Mouse (Mus musculus) cerebral cortex, adult 2 months (tissue): ENCODE results near the gene Fbxl18.

Experiments
- WGBS: fragments of 180-500 bp; shearing (Covaris S2); methylation state at CpG from one replicate; pipeline ENCODE4 v1.1.7; 2018; 5-methylcytosine and 5-hydroxymethylcytosine counted together

Gene Fbxl18

DNA sequence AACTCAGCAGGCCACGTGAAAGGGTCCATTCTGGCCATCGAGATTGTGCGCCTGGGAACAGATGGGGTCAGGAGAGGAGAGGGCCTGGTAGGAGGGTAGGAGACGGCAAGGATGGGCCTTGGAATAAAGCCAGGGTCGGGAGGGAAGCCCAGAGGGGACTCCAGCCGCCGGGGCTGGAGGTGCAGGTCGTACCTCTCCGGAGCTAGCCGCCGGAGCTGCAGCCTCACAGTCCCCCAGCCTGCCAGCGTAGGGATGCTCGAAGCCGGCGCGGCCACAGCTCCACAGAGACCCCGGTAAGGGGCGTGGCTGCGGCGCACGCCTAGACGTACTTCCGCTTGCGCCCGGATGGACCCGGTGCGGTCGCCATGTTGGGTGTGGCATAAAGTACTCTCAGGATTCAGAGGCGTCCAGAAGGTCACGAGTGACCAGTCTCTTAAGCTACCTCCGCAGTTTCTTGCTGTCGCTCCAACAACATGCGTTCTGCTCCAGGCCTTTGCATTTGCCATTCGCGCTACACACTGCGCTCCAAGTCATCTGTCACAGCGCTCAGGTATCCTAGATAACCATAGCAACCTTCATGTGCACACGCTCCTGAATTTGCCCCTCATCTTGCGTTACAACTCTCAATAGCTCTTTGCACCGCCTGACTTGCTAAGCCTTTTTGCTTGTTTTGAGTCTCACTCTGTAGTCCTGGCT, at the start of gene Fbxl18:
Gene Fbxl18, minus strand, starts transcription at position 504 of the 696 bp plus-strand sequence.
- WGBS, result under 1% methylated on average over 40 of the region's 40 CpGs

DNA sequence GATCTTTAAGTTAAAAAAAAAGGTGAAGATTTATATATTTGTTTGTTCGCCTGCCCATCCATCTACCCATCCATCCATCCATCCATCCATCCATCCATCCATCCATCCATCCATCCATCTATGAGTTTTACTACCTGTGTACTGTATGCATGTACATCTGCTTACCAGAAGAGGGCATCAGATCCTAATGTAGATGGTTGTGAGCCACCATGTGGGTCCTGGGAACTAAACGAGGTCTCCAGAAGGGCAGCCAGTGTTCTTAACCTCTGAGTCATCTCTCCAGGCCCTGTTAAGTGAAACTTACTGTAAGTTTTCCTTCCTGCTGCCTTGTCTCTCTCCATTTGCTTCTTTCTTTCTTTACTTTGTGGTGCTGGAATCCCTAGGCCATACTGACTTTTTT, 45.2 kb upstream of the Fbxl18 start:
- 72% methylated on average over 2 of the region's 2 CpGs for WGBS

DNA sequence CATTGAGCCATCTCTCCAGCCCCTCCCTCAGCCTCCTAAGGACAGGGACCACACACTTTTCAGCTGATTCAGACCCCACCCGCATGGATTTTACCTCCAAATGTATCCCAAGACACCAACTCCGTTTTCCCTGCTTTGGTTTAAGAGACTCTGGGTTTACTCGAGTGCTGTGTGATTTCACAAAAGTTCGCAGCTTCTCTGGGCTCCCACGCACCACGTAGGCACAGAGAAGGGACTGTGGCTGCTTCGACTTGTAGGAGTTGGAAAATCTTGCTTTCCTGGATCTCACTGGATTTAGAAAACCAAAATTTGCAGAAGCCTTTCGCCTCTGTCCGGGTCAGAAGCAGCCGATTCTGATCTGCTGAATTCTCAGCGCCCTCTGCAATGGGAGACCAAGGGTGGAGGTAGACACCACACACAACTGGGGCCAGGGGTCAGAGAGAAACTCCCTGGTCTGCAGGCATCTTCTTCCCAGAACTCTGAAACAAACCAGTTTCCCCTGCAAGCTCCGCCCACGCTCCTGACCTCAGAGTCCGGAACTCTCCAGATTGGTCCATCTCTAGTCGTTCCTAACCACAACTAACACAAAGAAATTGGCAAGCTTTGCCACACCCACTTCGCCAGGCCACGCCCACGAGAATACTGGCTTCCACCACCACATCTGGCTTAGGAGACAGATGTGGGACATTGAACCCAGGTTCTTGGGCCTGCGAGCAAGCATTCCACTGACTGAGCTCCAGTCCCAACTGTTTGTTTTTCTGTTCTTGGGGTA, 42.9 kb upstream of the Fbxl18 start:
- WGBS, result 34% methylated on average over 19 of the region's 19 CpGs

DNA sequence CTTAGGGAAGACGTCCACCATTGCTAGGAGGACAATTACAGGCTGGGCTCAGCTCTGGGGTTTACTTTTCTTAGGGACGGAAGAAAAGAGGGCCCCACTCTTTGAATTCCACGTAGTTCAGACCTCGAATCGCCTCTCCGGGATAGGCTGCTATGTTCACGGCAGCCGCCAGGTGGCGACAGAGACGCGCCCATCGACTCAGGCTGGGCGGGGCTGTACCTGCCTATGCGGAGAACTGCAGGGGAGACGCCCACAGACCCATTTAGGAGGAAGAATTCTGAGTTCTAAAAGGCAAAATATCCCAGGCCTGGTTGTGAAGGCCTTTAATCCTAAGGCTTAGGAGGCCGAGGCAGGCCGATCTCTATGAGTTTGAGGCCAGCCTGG, 41.1 kb upstream of the Fbxl18 start:
- WGBS, result 7% methylated on average over 17 of the region's 17 CpGs

DNA sequence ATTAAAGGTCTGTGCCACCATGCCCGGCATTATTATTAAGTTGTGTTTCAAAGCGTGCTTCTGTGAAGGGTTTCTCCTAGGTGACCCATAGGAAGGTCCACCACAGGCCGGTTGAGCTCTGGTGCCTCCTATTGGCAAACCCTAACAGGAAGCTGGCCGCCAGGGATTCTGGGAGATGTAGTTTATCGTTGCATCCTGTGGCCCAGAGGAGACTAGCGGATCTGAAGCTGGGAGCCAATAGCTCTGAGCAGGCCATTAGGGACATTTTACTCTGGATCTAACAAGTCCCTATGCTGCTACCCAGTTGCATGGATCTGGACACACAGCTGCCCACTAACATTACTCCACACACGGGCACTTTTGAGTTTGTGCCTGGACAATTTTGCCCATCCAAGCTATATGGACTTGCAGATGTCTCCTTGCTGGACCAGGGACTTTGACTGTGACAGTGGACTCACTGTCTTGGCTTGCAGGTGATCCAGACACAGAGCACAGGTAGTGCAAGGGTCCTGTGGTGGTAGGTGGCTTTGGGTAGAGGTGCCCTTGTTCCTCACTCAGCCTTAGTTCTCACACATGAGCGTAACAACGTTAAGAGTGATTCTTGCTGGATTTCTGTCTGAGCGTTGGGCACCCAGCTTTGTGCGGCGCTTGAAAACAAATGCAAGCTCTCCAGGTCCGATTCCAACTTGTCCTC, 40.6 kb upstream of the Fbxl18 start:
- WGBS, result 21% methylated on average over 13 of the region's 13 CpGs

DNA sequence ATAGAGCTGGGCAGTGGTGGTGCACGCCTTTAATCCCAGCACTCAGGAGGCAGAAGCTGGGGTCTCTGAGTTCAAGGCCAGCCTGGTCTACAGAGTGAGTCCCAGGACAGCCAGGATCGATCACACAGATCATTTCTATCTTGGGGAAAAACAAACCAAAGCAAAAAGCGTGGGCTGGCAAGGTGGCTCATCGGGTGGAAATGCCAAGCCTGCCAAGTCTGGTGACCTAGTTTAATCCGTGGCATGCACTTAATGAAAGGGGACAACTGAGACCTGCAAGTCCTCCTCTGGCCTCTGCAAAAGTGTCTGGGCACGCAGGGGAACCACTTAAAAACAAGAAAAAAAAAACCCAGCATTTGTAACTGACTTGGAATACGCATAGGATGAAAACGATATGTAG, 37.5 kb upstream of the Fbxl18 start:
- WGBS, result 51% methylated on average over 8 of the region's 8 CpGs

DNA sequence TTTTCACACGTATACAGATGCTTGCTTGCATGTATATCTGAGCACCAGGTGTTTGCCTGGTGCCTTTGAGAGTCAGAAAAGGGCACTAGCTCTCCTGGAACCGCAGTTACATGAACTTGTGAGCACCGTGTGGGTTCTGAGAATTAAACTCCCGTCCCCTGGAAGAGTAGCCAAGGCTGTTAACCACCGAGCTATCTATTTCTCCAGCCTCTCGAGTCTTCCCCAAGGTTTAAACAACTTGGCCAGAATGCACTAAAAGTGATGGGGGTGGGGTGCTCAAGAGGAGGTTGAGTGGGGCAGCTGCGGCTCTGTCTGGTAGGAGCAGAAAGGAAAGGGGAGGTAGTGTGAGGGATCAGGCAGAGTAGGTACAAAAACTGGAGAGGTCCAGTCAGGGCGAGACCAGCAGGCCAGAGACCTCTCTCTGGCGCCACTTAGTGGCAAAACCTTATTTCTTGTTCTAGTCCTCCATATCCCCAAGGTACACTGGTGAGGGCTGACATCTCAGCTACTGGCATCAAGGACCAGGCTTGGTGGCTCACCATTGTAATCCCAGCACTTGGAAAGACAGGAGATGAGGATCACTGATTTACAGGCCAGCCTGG, 37.0 kb upstream of the Fbxl18 start:
- 38% methylated on average over 9 of the region's 9 CpGs for WGBS

DNA sequence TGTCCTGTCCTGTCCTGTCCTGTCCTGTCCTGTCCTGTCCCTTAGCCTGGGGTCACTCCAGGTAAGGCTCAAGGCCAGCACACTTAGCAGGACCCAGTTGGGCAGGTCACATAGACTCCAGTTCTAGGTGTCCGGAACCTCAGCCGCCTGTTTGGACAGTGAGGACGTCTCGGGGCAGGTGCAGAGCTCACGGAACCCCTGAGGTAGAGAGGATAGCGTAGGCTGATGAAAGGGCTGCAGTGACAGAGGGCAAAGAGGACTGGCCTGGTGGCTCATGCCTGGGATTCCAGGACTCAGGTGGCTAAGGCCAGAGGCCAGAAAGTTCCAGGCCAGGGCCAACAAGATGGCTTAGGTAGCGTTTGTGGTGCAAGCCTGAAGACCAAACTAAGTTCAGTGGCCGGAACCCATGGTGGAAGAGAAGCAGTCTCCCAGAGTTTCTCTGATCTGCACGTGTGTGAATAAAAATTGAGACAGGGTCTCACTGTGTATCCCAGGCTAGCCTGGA, 36.1 kb upstream of the Fbxl18 start:
- WGBS, result 94% methylated on average over 9 of the region's 9 CpGs

DNA sequence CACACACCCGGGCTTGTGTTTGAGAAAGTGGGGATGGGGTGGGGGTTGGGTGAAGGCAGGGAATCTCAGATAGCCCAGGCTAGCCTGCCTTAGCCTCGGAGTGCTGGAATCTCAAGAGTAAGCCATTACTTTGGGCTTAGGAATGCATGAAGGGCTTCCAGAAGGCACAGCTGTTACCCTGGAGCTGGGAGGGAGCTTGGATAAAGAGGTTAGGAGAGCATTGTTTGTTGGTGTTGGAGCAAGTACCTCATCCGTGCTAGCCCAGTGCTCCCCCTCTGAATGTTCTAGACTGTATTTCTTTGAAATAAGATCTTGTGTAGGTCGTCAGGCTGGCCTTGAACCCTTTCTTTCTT, 34.2 kb upstream of the Fbxl18 start:
- 13% methylated on average over 4 of the region's 4 CpGs for WGBS

DNA sequence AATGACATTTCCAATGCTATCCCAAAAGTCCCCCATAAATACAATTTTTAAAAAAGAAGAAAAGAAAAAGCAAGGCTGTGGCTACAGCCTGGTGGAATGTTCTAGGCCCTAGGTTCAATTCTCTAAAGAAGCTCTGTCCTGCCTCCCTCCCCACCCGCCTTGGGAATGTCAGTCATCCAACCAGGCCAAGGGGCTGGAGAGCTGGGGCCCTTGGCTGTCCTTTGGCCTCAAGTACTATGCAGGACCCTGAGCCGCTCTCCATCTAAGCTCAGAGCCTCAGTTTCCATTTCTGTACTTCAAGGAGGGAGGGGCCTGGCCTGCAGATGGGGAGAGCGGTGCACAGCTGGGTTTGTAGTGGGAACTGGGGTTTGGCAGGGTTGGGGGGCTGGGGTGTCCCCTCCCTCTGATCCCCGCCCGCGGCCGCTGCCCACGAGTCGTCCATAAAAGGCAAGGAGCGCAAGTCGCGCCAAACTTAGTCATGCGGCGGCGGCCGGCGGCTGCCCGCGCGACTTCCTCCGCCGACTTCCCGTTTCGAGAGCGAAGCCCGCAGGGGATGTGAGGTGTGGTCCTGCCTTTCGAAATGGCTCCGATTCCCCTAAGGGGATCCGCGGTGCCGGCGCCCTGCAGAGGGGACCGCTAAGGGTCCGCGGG, 33.7 kb upstream of the Fbxl18 start:
- 4% methylated on average over 35 of the region's 35 CpGs for WGBS

DNA sequence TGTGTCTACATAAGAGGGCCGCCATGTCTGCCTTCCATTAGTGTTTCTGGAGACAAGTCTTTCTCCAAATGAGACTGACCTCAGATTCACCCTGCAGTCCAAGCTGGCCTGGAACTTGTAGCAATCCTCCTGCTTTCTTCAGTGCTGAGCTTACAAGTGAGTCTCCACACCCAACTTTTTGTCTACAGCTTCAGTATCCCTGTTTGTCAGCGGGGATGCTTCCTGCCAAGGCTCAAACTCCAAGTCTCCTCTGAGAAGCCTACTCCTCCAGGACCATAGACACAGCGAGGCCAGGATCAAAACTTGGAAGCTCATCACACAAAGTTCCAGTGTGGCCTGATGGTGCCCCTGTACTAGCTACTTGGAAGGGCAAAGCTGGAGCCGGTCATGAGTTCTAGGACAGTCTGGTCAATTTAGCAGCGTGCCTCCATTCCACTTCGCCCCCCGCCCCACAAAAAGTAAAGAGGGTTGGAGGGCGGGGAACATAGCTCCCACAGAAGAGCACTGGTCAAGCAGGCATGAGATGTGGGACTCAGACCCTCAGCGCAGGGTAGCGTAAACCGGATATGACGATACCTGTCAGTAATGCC, 32.2 kb upstream of the Fbxl18 start:
- 91% methylated on average over 12 of the region's 12 CpGs for WGBS

DNA sequence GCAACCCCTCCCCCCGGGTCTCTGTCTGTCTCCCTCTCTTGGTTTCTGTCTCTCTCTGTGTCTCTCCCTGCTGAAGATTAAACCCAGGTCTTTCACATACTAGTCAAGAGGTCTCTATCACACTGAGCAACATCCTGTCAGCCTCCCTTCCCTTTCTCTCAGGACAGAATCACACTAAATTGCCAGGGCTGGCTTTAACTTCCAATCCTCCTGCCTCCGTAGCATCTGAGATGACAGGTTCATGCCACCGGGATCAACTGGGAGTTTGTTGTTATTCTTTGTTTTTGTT, 31.7 kb upstream of the Fbxl18 start:
- WGBS, result 47% methylated on average over 3 of the region's 3 CpGs

DNA sequence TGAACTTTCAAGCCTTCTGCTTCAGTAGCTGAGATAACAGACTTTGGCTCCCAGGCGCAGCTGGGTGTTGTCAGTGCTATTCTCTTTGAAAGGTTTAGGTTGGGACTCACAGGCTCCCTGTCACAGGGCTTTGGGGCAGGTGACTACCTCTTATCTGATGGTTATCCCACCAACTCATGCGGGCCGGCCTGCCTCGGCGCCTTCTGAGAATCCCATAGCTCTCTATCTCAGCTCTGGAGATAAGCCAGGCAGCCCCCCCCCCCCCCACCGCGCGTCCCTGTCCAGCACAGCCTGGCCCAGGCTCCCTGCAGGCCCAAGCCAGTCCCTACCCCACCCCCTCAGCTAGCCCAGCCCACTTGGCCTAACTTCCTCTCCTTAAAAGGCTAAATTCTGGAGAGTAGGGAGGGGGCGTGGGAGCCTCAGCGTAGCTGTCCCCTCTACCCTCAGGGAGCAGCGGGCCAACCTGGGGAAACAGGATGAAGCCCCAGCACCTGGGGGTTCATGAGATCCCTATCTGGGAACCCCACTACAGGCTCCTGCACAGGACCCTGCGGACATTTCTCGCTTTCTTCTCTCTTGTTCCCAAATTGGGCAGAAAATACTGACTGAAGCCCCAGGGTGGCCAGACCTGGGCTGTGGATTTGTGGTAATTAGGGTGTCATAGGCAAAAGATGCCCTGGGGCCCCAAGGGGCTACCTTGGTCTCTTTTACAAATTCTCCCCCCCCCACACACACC, 31.2 kb upstream of the Fbxl18 start:
- 45% methylated on average over 13 of the region's 13 CpGs for WGBS

DNA sequence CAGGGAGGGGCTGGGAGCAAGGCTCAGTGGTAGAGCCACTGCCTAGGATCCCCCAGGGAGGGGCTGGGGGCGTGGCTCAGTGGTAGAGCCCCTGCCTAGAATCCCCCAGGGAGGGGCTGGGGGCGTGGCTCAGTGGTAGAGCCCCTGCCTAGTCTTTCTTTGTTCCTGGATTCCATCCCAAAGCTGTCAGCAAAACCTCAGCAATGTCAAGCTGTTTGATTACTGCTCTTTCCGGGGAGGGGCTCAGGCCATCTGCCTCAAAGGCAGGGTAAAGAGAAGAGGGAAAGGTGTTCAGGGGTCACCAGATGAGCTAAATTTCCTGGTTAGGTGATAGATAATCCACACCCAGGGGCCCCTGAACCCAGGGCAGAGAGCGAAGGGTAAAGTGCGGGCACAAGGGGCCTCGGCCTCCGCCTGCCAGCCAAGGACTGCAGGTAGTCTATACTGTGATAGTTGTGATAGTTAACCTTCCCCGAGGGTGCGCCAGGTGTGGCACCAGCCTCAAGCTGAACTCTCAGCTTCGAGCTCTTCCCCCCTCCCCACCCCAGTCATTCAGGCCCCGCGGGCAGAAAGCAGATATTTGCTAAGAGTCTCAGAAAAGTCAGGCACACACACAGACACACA, 29.2 kb upstream of the Fbxl18 start:
- 82% methylated on average over 12 of the region's 12 CpGs for WGBS

DNA sequence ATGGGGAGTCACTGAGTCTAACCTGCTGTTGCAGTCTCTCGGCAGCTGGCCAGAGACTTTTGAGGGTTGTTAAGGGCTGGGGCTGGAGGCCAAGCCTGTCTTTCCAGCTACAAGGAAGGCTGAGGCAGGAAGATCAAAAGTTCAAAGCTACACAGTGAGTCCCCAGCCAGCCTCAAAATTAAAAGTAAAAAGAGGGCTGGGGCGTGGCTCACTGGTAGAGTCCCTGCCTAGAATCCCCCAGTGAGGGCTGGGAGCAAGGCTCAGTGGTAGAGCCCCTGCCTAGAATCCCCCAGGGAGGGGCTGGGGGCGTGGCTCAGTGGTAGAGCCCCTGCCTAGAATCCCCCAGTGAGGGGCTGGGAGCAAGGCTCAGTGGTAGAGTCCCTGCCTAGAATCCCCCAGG, 28.6 kb upstream of the Fbxl18 start:
- 90% methylated on average over 3 of the region's 3 CpGs for WGBS

DNA sequence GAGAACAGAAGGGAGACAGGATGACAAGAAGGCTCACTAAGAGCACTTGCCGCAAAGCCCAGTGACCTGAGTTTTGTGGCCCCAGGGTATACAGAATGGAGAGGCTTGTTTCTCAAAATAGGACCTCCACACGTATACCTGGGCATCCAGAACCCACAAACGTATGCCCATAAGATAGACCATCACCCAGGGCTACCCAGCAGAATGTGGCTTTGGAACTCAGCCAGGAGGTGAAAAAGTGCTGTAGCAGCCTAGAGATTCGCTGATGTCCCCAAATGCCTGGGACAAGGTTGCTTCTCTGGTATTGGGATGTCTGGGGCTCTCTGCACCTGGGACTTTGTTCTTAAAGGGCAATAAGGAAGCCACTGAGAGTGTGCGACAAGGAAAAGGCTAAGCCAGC, 27.0 kb upstream of the Fbxl18 start:
- WGBS, result 88% methylated on average over 5 of the region's 5 CpGs

DNA sequence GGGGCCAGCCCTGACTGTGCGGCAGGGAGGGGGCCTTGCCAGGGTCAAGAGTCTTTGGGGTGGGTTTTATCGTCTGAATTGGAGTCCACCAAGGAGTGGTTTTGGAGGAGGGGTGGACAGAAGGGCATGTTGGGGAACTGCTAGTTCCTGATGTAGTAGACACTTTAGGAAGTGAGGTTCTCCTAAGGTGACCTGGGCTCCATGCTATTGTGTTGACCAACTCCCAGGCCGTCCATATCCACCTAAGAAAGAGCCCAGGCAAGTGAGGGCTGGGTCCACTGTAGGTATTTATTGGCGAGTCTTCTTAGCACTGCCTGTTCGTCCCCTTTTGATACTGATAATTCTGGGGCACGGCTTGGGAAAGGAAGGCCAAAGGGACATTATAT, 25.8 kb upstream of the Fbxl18 start:
- WGBS, result 79% methylated on average over 6 of the region's 6 CpGs

DNA sequence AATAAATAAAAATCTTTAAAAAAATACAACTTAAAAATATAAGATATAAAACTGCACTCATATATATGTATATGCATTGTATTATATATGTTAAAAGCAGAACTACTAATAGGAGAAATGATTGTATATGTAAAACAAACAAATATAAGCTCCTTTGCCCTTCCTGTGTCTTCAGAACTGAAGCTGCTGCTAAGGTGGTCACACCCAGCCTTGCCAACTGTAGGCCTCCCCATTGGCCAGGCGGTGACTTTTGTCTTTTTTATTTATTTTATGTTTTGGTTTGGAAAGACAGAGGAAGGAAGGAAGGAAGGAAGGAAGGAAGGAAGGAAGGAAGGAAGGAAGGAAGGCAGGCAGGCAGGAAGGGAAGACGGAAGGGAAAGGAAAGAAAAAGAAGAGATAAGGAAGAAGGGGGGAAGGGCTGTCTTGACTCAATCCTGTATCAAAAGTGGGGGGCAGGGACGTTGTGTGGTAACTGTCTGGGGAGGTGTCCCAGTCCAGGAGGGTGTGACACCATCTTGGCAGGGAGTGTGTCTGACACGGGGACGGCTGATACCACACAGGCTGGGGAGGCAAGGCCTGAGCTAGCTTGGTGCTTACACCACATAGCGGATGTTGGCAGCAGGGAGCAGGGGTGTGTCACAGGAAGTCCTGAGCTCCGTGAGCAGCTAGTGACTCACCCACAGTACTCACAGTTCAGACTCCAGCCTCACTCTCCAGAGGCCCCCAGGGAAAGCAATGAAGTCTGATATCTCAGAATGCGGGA, 25.3 kb upstream of the Fbxl18 start:
- 50% methylated on average over 8 of the region's 8 CpGs for WGBS

DNA sequence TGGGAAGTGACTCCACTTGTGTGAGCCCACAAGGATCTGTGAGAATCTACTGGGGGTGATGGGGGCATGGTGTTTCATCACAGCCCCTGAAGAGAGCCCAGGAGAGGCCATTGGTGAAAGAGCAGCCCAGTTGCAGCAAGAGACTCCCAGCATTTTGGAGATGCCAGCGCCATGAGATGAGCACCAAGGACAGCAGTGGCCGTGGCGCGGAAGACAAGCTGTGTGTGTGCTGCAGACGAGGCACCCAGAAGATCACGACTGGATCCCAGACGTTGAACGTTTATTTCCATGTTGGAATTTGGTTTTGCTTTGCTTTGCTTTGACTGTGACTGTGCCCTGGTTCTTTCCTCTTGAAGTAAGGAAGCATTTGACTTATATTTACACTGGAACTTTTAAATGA, 22.2 kb upstream of the Fbxl18 start:
- WGBS, result 95% methylated on average over 8 of the region's 8 CpGs

DNA sequence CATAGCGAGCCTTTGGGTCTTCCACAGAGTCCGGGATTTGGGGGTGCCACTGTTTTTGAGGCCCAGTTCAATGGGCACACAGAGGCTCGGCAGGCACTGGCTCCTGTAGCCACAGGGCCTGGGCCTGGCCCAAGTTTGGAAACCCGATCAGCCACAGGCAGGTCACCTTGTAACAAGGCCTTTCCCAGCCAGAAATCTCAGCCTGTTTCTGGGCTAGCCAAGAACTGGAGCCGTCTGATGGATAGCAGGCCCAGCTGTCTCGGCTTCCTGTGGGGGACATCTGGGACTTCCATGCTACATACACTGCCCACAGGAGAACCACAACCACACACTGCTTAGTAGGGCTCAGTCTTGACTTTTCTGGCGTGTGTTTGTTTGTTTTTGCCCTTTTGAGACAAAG, 21.4 kb upstream of the Fbxl18 start:
- 86% methylated on average over 7 of the region's 7 CpGs for WGBS
